In the genomic region with DNA sequence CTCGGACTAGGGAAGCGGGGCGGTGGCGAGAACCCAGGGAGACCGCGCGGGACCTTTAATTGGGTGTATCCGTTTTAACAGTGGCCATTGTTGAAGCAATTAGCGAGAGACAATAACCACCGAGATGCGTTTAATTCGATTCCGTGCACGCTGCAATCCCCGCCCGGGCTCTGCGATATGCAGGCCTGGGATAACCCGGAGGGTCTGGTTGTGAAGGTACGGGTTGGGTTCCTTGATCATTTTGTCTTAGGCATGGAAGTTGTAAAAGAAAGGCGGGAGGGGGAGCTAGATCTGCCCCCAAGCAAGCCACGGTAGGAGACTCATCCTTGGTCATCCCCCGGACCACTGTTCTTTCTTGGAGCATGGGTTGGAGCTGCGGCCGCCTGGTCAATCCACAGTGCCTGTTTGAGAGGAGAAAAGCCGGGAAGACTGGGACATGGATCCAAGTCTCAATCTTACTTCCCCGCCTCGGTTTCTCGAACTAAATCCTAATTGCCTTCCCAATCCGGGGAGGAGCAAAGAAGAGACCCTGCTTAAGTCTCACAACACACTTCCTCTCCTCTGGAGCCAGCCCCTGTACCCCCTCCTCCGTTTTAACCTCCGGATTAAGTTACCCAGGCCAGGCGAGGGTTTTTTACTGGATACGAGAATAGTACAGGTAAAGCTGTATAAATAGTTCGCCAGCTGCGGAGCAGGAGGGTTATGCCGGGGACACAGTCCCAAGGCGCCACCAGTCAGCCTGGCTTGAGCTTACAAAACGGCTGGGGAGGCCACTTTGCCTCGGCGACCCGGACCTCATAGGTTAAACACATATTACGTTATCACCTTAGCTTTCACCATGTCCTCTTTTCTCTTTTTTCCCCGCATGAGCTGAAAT, we compare ENCODE assay signal across 8 mouse cellular contexts. TPM values are rescaled to one million over a fixed set of nuclear protein-coding genes. Genes with fewer than 3 reads are reported as not detected.
DNase-seq lines count a peak whose midpoint lies in the region; ATAC-seq and TF ChIP-seq lines count a peak whose summit lies in the region.
"Had no signal": no experiment of that assay in that cellular context is flagged by ENCODE, and none has a peak within 500 bp of the region (broad histone marks: within the 10 kb centered on the region; RNA-seq: fewer than 3 reads in every experiment).

No protein-coding gene starts in this region.

- no peak for TF ChIP-seq CTCF in embryonic fibroblast, embryonic 13.5 days (IDR thresholded peaks at IDR 0.05; ENCODE audit: borderline replicate concordance, insufficient read depth, low read length)
- no peak for TF ChIP-seq CTCF in midbrain, postnatal 0 days (IDR thresholded peaks at IDR 0.05)

- H3K27me3 ChIP-seq in intestine, embryonic 14.5 days (replicated peaks; ENCODE audit: control insufficient read depth, insufficient read depth, low read length): peaks cover 100% of the 10 kb centered on the region
- peaks cover 31% of the 10 kb centered on the region for H3K27me3 ChIP-seq in midbrain, postnatal 0 days (ENCODE audit: insufficient read depth, low read length)

- H3K9ac ChIP-seq in intestine, embryonic 14.5 days (ENCODE audit: low read length): no peak overlapping the region
- H3K9ac ChIP-seq in midbrain, postnatal 0 days (replicated peaks; ENCODE audit: low read length, poor library complexity, severe bottlenecking): peak overlapping the region; percentile 61

- under 1% methylated on average over 43 of the region's 43 CpGs for WGBS in intestine, embryonic 14.5 days
- WGBS in midbrain, postnatal 0 days: under 1% methylated on average over 43 of the region's 43 CpGs

- H3K27ac ChIP-seq in embryonic fibroblast, embryonic 13.5 days (ENCODE audit: insufficient read depth, low read length): no peak overlapping the region
- no peak overlapping the region for H3K27ac ChIP-seq in intestine, embryonic 14.5 days (ENCODE audit: low read depth)
- peak overlapping the region; percentile 83 for H3K27ac ChIP-seq in midbrain, postnatal 0 days (ENCODE audit: low read depth, low read length)

- H3K9me3 ChIP-seq in intestine, embryonic 14.5 days (ENCODE audit: control insufficient read depth, low read length): no peaks in the 10 kb centered on the region
- H3K9me3 ChIP-seq in midbrain, postnatal 0 days (ENCODE audit: low read length): no peaks in the 10 kb centered on the region

- no peak for TF ChIP-seq POLR2A in embryonic fibroblast, embryonic 13.5 days (IDR thresholded peaks at IDR 0.05; ENCODE audit: low read depth, low read length)

- no peaks in the 10 kb centered on the region for H3K4me1 ChIP-seq in embryonic fibroblast, embryonic 13.5 days (ENCODE audit: control insufficient read depth, insufficient read depth, low read length)
- peaks cover 5% of the 10 kb centered on the region; the same call in 1 of the 2 replicates for H3K4me1 ChIP-seq in intestine, embryonic 14.5 days (replicated peaks; ENCODE audit: control insufficient read depth, insufficient read depth, low read length)
- H3K4me1 ChIP-seq in midbrain, postnatal 0 days (ENCODE audit: insufficient read depth, low read length): no peaks in the 10 kb centered on the region

- H3K4me2 ChIP-seq in intestine, embryonic 14.5 days (ENCODE audit: low read length): no peak overlapping the region
- H3K4me2 ChIP-seq in midbrain, postnatal 0 days (ENCODE audit: low read depth, low read length, poor library complexity, severe bottlenecking): peak overlapping the region; percentile 71

- ATAC-seq in intestine, embryonic 14.5 days (replicated peaks; ENCODE audit: low FRiP score, low TSS enrichment, low read depth): no peak
- ATAC-seq in midbrain, postnatal 0 days (ENCODE audit: low FRiP score): no peak

- peak overlapping the region; percentile 17; the same call in 1 of the 2 replicates for H3K4me3 ChIP-seq in embryonic fibroblast, embryonic 13.5 days (ENCODE audit: insufficient read depth, low read length)
- peak overlapping the region; percentile 23; the same call in 1 of the 2 replicates for H3K4me3 ChIP-seq in intestine, embryonic 14.5 days (ENCODE audit: low read depth, low read length)
- H3K4me3 ChIP-seq in midbrain, postnatal 0 days (ENCODE audit: low read depth, low read length): peak overlapping the region; percentile 43

- peak; percentile 39 for DNase-seq in right cerebral cortex, postnatal 4 days
- no peak for DNase-seq in right cerebral cortex, adult 2 months (ENCODE audit: low spot score in 2 of 2)
- DNase-seq in intestine, embryonic 14.5 days (ENCODE audit: low spot score): peak; percentile 84
- DNase-seq in midbrain, postnatal 0 days (ENCODE audit: low spot score): no peak
- no peak for DNase-seq in gastrocnemius, postnatal 10 days
- DNase-seq in layer of hippocampus, postnatal 10 days (ENCODE audit: low spot score in 2 of 2): no peak

- H3K36me3 ChIP-seq in intestine, embryonic 14.5 days (ENCODE audit: control insufficient read depth, insufficient read depth, low read length): no peaks in the 10 kb centered on the region
- no peaks in the 10 kb centered on the region for H3K36me3 ChIP-seq in midbrain, postnatal 0 days (ENCODE audit: insufficient read depth, low read length)

RNA-seq across cellular contexts. Expression of gene 4930412O13Rik, which starts 2.1 kb away (rescaled TPM):
- polyA plus RNA-seq in embryonic fibroblast, embryonic 13.5 days (2011; ENCODE audit: insufficient read length, low read depth, missing spikeins): not detected in 2 replicates
- polyA plus RNA-seq in intestine, embryonic 14.5 days (2014; fragmentation: Nextera tagmentation; extraction: Ambion mirVana): not detected in 2 replicates
- 0.11 and 0.66 TPM in 2 replicates for total RNA-seq in midbrain, postnatal 0 days (2014; rRNA removed)
- 2.0 TPM in 2 replicates for polyA plus RNA-seq in midbrain, postnatal 0 days (2015; fragmentation: Nextera tagmentation; extraction: Ambion mirVana)
- not detected for total RNA-seq in gastrocnemius, postnatal 10 days (2021)
- not detected for total RNA-seq in layer of hippocampus, postnatal 10 days (2021)
- total RNA-seq: neutrophil, adult 5-6 weeks had no signal

RNA-seq across cellular contexts. Expression of gene 9230102O04Rik, which starts 6.2 kb away (rescaled TPM):
- polyA plus RNA-seq in embryonic fibroblast, embryonic 13.5 days (2011; ENCODE audit: insufficient read length, low read depth, missing spikeins): not detected in 2 replicates
- polyA plus RNA-seq in intestine, embryonic 14.5 days (2014; fragmentation: Nextera tagmentation; extraction: Ambion mirVana): not detected in 2 replicates
- total RNA-seq in midbrain, postnatal 0 days (2014; rRNA removed): 0.77 TPM in 1 of 2 replicates, not detected in the other
- polyA plus RNA-seq in midbrain, postnatal 0 days (2015; fragmentation: Nextera tagmentation; extraction: Ambion mirVana): 2.2 and 3.6 TPM in 2 replicates
- total RNA-seq in gastrocnemius, postnatal 10 days (2021): not detected
- not detected for total RNA-seq in layer of hippocampus, postnatal 10 days (2021)
- total RNA-seq: neutrophil, adult 5-6 weeks had no signal

RNA-seq across cellular contexts. Expression of gene Gata3, which starts 6.7 kb away (rescaled TPM):
- 3.1 and 4.5 TPM in 2 replicates for polyA plus RNA-seq in embryonic fibroblast, embryonic 13.5 days (2011; ENCODE audit: insufficient read length, low read depth, missing spikeins)
- 0.85 and 1.8 TPM in 2 replicates for polyA plus RNA-seq in intestine, embryonic 14.5 days (2014; fragmentation: Nextera tagmentation; extraction: Ambion mirVana)
- total RNA-seq in midbrain, postnatal 0 days (2014; rRNA removed): 13.3 and 14.5 TPM in 2 replicates
- 88.9 and 94.6 TPM in 2 replicates for polyA plus RNA-seq in midbrain, postnatal 0 days (2015; fragmentation: Nextera tagmentation; extraction: Ambion mirVana)
- total RNA-seq in gastrocnemius, postnatal 10 days (2021): under 1 TPM; 0.19 to 0.23 TPM
- 1 to 10 TPM in 1 of 2 experiments, under 1 TPM in 1; 0.78 to 1.1 TPM for total RNA-seq in layer of hippocampus, postnatal 10 days (2021)

Comparison
In these comparisons a context has a peak if more than half of its experiments do, and no peak if none do; other contexts are left out.
1. DNase-seq: peak in right cerebral cortex, postnatal 4 days (single experiment) and intestine, embryonic 14.5 days (single experiment); none in right cerebral cortex, adult 2 months (0 of 2), midbrain, postnatal 0 days (single experiment), gastrocnemius, postnatal 10 days (single experiment) and layer of hippocampus, postnatal 10 days (0 of 2).
2. Peak in every context shown above with its lines, with median percentiles within 50 percentile points of each other: H3K4me3 ChIP-seq.